Mouse (Mus musculus) retina, embryonic 14.5 days (tissue): ENCODE measurements around the gene Gpr31b.
"Not testable (repeated sequence)": the region's sequence is repeated elsewhere in the genome, so short reads cannot be mapped to it uniquely, and the experiment has no call there.

Experiments
- DNase-seq: peaks from one replicate; pipeline ENCODE4 v3.0.0-alpha.2; 2015; ENCODE audit warnings: low spot score

Gpr31b gene

GRCm38 (mm10) chr17:13052124-13052813 lies at the start of gene Gpr31b:
Gene Gpr31b, minus strand, starts transcription at chr17:13052296.
- not testable (repeated sequence) for DNase-seq

GRCm38 (mm10) chr17:13092960-13093359 lies 40.9 kb upstream of the Gpr31b start:
- DNase-seq, result not testable (repeated sequence)

- not testable (repeated sequence) for DNase-seq
Observed at GRCm38 (mm10) chr17:13092100-13092764, 40.1 kb upstream of the Gpr31b start.

GRCm38 (mm10) chr17:13091510-13091909 lies 39.4 kb upstream of the Gpr31b start:
- DNase-seq, result not testable (repeated sequence)

- DNase-seq, result not testable (repeated sequence)
Observed at GRCm38 (mm10) chr17:13069227-13069626, 17.1 kb upstream of the Gpr31b start.

- not testable (repeated sequence) for DNase-seq
Observed at GRCm38 (mm10) chr17:13067864-13068385, 15.8 kb upstream of the Gpr31b start.

- not testable (repeated sequence) for DNase-seq
Observed at GRCm38 (mm10) chr17:13062882-13063281, 10.8 kb upstream of the Gpr31b start.

GRCm38 (mm10) chr17:13060804-13061203 lies 8.7 kb upstream of the Gpr31b start, which contains the start of gene Tcp10b:
Gene Tcp10b, plus strand, starts transcription at chr17:13061104.
- DNase-seq, result not testable (repeated sequence)

GRCm38 (mm10) chr17:13043846-13044673 lies 8.0 kb downstream of the Gpr31b start:
- DNase-seq, result peak; percentile 83

- not testable (repeated sequence) for DNase-seq
Observed at GRCm38 (mm10) chr17:13036627-13037192, 15.4 kb downstream of the Gpr31b start.

GRCm38 (mm10) chr17:13013316-13013715 lies 38.8 kb downstream of the Gpr31b start:
- DNase-seq, result no peak

GRCm38 (mm10) chr17:13009887-13010286 lies 42.2 kb downstream of the Gpr31b start:
- peak; percentile 82 for DNase-seq

- DNase-seq, result peak; percentile 11
Observed at GRCm38 (mm10) chr17:13008528-13008927, 43.6 kb downstream of the Gpr31b start.

- DNase-seq, result peak; percentile 98
Observed at GRCm38 (mm10) chr17:13007730-13008425, 44.2 kb downstream of the Gpr31b start.

- peak; percentile 22 for DNase-seq
Observed at GRCm38 (mm10) chr17:13006984-13007383, 45.1 kb downstream of the Gpr31b start.

GRCm38 (mm10) chr17:13006546-13006945 lies 45.5 kb downstream of the Gpr31b start, which contains the start of gene Sod2:
Gene Sod2, plus strand, starts transcription at chr17:13006846.
- DNase-seq, result not testable (repeated sequence)

GRCm38 (mm10) chr17:13004436-13004835 lies 47.7 kb downstream of the Gpr31b start:
- DNase-seq, result not testable (repeated sequence)

GRCm38 (mm10) chr17:13002243-13002642 lies 49.9 kb downstream of the Gpr31b start:
- not testable (repeated sequence) for DNase-seq
